Mouse (Mus musculus) olfactory bulb, adult 2 months (tissue): Measurements from ENCODE around the gene Cdkal1.

Experiments
- CTCF ChIP-seq: fragments of 200-500 bp; IDR thresholded peaks from 2 replicates; pipeline ENCODE4 v1.5.1; 2012; ENCODE audit warnings: low read depth, mild to moderate bottlenecking, low read length, moderate library complexity; ENCODE audit not compliant: insufficient read depth
- POLR2A ChIP-seq: fragments of 200-500 bp; IDR thresholded peaks from 2 replicates; pipeline ENCODE4 v1.6.1; 2012; ENCODE audit warnings: mild to moderate bottlenecking, low read depth, low read length, moderate library complexity; ENCODE audit not compliant: insufficient read depth

- TF ChIP-seq CTCF (no peak), POLR2A (no peak)
Measured at GRCm38 (mm10) chr13:29194946-29195345, 660.5 kb downstream of the Cdkal1 start.
